Mouse (Mus musculus) heart, adult 2 months (tissue): ENCODE results near the gene Slc50a1.

ENCODE experiments used
- CTCF ChIP-seq: fragments of 200-600 bp; IDR thresholded peaks from 2 replicates; pipeline ENCODE4 v1.8.1; 2022; ENCODE audit warnings: antibody characterized with exemption, mild to moderate bottlenecking, moderate library complexity
- POLR2A ChIP-seq: fragments of 200-500 bp; IDR thresholded peaks from 2 replicates; pipeline ENCODE4 v1.6.1; 2011; ENCODE audit warnings: mild to moderate bottlenecking, low read depth, low read length, control low read depth; ENCODE audit not compliant: insufficient read depth

- no peak for TF ChIP-seq CTCF
- TF ChIP-seq POLR2A, result no peak
These were observed 31.9 kb downstream of the Slc50a1 start for GRCm38 (mm10) chr3:89238494-89238893.
